Mouse (Mus musculus) right cerebral cortex, postnatal 10 days (tissue): ENCODE measurements around the gene Nans.

Experiments used
- DNase-seq, 2 experiments: peaks; one replicate each; pipeline ENCODE4 v3.0.0; 2021; ENCODE audit warnings: low spot score in 2 of 2

Nans gene

DNA sequence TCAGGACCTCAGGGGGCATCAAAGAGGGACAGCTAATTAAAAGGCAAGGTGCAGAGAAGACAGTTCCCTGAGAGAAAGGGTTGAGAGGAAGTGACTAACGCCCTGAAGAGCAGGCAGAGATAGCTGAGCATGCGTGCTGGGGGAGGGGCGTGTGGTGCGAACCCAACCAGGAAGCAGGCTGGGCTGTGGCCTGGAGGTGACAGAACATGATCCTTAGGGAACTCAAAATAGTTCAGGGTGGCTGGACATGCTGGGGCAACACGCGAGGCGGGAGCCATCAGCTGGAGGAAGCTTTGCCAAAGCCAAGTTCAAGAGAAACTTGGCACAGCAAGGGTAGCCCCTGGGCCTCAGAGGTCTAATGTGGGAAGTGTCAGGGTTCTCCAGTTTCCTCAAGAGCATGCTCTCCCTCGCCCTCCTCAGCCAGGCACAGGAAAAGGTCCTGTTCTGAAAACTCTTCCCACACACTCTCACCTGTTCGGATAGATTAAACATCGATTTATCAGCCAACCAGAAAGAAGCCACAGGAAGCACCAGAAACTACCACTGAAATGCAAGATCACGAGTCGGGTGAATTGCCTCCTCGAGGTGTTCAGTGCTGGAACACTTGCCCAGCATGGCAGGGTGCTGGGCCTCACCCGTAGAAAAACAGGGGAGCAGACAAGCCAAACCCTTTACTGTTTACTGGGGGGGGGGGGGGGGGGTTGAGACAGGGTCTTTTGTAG is 3.2 kb upstream of the Nans start:
- DNase-seq: peak; percentile 70 to 74

DNA sequence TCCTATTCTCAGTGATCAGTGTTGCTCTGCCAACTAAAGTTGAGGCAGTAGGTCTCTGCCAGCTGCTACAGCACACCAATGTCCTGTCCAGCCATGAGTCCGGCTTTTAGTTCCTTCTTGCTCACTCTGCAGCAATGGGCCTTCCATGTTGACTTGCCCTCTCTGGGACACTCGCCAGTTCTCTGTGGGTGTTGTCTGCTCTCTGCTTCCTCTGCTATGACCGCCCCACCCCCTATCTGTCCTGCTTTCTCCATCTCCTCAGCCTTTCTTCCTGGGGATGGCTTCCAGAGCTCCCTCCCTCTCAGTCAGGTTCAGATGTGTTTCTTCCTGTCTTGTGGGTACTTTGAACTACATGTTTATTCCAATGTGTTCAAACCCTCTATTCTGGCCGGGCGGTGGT is 1.7 kb upstream of the Nans start:
- peak; percentile 77 for DNase-seq

DNA sequence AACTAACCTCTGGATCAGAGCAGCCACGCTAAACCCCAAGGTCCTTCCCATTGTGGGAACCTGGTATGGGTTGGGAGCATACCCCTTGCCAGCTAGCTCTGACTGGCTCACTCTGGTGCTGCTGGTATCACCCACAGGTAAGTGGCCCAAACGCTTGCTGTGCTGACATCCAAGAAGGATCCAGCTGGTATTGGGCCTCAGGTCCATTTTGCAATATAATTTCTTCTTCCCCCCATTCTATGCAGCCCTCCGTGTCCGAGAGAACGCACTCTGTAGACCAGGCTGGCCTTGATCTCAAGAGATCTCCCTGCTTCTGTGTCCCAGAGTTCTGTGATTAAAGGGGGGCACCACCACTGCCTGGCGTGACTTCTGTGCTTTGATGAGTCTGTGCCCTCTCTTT is 4.0 kb downstream of the Nans start:
- DNase-seq: no peak

DNA sequence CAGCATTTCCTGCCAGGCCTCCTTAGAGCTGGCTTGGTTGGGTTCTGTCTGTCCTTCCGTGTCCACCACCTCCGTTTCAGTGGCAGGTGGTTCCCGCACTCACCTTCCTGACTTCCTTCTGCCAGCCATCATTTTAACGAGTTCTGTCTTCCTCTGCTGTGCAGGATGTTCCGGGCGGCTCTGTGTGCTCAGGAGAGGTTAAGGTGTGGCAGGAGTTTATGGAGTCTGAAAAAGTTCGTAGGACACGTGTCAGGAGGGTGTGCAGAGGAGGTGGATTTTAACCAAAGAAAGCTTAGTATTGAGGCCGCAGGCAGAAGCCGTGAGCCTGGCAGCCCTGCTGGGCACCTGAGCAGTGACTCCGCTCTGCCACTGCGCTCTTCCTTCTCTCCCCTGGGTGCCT is 6.5 kb downstream of the Nans start:
- DNase-seq: no peak

DNA sequence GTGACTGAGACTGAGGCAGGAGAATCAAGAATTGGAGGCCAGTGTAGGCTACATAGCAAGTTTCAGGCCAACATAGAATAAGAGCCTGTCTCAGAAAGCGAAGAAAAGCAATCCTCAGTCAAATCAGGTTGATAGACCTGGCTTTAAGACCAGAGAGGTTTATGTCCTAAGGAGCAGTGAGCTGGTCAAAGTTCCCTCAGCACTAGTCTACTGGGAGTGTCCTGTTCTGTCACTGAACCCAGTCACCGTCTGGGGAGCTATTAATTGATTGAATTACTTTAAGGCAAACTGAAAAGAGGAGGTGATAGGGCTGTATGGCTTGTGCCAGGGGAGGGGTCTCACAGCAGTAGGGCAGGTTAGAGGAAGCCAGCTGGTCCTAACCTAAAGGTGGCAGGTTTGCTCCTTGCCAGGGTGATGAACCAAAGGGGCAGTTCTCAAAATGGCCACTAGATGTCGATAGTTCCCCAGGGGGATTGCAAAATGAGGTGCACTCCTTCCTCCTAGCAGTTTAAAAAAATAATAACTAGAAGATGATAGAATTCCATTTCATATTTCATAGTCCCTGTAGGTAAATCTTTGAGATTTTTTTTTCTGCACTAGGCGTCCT is 8.3 kb downstream of the Nans start:
- DNase-seq: peak in 1 of 2 experiments; percentile 70

DNA sequence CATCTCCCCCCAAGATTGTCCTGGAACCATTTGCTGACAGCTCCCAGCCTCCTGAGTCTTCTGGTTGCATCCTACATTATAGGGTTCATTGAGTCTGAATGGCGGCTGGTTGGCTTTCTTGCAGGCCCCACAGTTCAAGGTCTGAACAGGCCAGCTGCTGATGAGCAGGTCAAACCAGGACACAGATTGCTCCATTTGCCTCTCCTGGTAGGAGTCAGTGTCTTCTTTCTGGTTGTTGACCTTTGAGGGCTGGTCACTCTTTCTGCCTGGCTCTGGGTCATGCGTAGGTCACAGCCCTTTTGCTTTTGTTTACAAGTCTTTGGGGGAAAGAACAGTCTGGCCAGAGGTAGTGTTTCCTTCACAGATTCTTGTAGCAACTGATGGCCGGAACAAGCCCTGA is 9.5 kb downstream of the Nans start:
- DNase-seq: no peak

DNA sequence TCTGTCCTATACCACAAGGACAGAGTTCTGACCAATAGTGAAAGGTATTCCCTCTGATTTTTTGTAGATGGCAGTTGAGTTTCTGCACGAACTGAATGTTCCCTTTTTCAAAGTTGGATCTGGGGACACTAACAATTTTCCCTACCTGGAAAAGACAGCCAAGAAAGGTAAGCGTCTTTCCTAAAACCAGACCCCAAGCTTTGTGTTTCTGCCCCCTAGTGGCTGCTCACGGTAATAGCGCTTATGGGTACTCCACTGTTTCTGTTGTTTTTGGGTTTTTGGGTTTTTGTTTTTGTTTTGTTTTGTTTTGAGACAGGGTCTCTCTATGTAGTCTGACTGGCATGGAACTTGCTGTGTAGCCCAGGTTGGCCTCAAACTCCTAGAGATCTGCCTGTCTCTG is 9.9 kb downstream of the Nans start:
- DNase-seq: peak in 1 of 2 experiments; percentile 50

DNA sequence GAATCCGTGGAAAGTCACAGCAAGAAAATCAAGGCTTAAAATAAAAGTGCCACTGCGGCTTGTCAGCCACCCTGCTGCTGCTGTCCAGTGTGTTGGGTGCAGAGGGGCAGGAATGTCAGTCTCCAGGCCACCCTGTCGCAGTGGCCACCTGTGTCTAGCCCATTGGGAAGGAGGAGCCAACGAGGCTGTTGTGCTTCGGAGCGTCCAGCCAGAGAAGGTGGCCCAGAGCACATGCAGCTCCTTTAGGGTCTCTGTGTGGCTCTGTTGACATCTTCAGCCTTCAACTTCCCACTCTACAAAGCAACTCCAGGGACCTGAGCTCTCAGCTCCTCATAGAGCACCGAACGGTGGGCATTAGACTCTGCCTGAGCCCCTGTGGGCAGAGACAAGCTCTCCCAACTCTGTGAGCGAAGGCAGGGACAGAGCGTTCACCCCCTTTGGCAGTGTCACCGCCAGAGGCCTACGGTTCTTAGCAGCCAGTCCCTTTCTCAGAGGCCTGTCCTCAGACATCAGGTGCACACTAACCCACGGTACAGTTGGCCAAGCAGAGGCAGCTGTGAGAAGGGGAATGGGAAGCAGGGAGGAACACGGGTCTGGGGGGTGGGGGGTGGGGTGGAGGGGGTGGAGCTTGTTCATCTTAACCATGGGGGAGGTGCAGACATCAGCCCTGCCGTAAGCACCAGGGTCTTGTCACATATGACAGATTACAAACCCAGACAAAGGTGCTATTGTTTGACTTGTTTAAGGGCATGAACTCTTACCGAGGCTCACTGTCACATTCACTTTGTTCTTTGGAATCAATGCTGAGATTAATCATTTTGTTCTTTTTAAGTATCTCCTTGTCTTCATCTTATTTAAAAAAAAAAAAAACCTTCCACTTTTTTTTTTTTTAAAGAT is 13.8 kb downstream of the Nans start:
- no peak for DNase-seq

DNA sequence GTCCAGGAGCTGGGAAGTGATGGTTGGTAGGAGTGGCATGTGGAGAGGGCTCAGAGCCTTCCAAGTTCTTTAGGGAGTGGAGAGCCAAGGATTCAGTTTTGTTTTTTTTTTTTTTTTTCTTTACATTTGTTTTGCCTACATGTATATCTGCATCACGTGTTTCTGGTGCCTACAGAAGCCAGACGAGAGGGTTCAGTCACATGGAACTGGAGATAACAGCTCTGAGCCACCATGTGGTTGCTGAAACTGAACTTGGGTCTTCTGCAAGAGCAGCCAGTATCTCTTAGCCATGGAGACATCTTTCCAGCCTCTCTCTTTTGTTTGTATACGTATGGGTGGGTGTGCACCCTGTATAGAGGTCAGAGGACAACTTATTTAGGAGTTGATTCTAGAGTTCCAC is 14.8 kb downstream of the Nans start:
- DNase-seq: no peak

DNA sequence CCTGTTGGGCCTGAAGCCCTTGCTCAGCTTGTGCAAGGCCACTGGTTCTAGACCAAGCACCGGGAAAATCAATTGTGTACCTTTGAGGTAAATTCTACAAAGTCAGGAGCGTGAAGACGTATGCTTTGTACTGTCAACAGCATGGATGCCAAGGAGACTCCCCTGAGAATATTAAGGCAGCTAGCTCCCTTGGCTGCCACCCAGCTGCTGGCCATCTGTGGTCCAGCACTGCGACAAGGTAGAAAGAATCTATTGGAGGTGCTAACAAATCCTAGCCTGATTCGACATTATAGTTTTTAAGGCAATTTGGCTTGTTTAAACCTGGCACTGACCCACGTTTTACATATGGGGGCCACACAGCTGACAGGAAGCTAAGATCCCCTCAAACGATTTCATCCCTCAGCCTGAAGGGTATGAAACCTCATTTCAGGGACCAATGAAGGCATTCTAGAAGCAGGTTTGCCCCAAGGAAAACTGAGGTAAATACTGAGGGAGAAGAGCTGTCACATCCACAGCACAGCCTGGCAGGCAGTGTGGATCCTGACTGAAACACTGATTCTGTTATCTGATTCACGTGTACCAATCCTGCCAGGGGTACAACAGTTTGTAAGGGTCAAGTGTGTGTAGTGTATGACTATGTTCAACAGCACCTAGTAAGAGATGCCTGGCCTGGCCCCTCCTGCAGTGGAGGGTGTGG is 16.5 kb downstream of the Nans start:
- no peak for DNase-seq

DNA sequence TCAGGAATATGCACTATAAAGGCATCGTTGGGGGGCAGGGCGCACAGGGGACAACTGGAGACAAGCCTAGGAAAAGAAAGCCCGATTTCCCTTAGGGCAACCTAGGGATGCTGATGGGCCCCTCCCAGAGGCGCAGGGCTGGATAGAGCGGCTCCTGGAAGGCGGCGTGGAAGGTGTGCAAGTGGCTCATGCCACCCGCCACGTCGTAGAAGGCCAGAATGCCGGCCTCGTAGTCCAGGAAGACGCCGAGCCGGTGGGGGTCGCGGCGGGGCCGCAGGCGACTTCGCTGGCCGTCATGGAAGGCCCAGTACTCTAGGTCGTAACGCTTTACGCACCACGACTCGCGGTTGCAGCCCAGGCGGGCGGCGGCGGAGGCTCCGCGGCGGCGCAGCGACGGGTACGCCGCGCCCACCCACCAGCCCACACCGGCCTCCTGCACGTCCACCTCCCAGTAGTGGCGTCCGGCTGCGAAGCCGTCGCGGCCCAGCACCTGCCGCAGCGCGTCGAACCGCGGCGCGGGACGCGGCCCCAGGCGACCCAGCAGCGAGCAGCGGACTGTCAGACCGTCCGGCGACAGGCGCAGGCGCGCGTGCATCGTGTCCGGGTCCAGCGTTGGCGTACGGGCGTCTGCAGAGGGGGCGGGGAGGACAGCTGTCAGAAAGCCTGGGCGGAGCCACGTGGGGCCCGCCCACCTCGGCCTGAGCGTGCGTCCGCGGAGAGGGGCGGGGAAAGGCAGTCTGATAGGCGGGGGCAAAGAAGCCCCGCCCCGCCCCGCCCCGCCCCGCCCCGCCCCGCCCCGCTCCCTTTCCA is 18.0 kb downstream of the Nans start:
- DNase-seq: peak; percentile 97

DNA sequence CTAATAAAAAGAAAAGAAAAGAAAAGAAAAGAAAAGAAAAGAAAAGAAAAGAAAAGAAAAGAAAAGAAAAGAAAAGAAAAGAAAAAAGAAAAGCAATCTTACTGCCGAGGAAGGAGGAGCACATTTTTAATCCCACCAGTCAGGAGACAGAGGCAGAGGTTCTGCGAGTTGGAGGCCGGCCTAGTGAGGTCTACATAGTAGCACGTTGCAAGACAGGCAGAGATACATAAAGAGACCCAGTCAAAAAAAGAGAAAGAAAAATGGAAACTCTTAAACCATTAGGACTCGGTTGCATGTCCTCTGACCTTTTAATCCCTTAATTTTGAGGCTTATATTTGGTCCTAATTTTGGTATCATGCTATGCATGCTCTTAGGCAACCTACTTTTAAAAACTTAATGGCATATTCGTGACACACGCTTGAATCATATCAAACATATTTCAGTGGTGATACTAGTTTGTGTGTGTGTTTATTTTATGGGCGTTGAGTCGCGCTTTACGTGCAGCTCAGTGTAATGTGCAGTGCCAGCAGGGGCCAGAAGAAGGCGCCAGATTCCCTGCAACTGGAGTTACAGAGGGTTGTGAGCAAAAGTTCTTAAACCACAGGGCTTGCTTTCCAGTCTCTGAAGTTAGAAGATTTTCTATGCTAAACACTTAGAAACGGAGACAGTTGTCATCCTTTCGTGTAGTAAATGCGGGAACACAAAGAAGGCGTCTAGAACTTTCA is 18.9 kb downstream of the Nans start:
- peak; percentile 75 to 82 for DNase-seq

DNA sequence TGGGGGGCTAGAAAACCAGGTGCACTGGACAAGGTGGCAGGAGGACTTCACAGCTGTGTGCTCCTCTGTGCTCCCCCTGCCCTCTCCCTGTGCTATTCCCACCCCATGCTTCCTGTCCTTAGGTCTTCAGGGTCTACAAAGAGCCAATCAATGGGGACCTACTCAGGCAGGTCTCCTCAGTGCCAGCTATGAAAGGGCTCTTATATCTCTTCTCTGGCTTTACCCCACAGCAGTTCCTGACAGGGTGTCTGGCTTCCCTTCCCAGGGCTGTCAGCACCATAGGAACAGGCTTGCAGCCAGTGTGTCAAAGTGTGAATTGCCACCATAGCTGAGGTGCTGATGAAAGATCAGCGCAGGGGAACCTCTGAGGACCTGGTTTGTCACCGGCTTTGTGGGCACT is 31.4 kb downstream of the Nans start:
- DNase-seq: no peak

DNA sequence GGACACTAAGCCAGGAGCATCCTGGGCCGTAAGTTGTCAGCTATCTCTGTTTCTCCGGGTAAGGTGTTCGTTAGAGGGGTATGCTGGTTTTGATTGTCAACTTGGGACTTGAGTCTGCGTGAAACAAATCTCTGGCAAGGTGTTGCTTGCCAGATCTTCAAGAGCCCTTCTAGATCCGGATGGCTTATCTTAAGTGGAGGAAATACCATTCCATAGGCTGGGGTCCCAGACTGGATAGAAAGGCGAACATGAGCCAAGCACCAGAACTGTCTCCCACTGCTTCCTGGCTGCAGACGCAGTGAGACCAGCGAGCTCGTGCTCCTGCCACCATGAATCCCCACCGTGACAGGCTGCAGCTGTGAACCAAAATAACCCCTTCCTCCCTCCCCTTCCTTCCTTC is 32.4 kb downstream of the Nans start:
- no peak for DNase-seq

DNA sequence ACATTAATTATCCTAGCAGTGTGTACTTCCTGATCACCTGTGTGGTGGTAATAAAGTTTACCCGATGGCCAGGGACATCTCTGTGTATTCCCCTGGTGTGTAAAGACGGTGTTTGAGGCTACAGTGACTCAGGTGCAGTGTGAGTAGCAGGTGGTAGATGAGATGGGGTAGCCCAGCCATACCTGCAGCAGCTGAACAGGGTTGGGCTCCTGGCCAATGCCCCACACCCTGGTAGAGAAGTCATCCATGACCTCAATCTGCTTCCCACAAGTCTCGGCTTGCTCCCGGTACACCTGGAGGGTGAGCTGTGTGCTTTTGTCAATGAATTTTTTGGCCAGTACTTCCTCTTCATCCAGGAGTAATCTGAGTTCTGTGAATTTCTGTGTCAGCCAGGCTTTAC is 34.3 kb downstream of the Nans start:
- no peak for DNase-seq

DNA sequence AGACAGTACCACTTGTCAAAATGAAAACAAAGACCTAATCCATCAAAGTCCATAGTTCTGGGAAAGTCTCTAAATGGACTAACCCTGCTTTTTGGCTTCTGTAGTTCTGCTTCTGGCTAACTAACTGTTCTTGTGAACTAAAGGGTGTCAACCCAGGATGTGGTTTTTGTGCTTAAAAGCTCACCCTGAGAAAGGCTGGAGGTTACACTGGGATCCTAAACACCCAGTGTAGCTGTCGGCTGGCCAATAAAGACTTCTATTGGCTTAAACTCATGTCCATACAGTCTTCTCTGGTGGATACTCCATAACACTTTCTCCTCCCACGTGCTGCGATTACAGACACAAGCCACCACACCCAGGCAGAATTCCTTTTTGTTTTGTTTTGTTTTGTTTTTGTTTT is 37.2 kb downstream of the Nans start:
- DNase-seq: no peak

DNA sequence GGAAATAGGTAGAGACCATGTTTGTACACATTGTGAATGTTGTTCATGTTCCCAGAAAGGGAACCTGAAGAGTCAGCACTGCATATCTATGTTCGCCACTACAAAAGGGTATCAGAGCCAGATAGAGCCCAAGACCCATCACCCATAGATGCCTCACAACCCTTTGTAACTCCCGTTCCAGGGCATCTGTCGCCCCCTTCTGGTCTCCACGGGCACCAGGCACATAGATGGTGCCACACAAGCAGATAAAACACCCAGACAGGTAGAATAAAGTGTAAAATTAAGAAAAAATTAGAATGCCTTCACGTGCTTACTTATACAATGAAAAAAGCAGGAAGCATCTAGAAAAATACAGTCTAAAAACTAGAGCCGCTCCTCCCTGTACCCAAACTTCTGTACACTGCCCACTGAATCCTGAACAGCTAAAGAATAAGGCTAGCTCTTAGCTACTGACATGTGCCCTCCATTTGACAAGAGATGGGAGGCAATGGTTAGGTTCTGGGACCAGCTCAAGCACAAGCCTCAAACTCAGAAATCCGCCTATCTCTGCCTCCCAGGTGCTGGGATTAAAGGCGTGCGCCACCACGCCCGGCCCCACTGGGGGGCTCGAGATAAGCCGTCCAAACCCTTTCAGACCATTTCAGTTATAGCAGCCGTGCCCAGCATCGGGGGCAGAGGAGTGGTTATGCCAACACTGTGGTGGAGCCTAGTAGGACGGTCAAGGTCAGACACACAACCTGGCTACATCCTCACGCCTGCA is 37.9 kb downstream of the Nans start:
- no peak for DNase-seq

DNA sequence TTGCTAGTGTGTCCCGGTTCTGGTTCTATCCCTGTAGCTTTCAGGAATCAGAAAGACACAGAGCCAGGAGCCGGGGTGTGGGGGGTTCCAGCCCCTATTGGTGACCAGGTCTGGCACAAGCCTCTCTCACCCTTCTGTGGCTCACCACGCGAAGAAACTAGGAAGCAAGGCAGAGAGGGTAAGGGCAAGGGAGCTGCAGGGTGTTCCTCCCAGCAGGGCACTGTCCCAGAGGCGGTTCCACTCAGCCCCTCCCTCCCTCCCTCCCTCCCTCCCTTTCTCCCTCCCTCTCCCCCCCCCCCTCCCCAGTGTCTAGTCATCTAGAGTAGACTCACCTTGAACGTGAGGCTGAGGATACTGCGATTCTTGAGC is 38.5 kb downstream of the Nans start:
- DNase-seq: no peak

DNA sequence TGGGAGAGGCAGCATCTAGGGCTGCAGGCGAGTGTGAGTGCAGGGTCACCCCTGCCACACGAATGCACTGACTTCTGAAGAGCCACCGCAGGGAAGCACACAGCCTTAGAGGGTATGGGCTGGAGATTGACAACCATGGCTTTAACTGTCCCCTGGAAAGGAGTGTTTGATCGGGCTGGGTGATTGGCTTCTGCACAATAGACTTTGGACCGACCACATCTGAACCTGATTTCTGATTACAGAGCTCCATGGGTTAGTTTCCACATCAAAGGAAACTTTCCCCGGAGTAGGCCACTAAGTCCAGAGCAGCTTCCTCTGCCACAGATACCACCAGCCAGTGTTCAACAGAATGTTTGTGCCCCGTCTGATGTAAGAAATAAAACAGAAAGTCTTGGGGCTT is 40.7 kb downstream of the Nans start:
- no peak for DNase-seq

DNA sequence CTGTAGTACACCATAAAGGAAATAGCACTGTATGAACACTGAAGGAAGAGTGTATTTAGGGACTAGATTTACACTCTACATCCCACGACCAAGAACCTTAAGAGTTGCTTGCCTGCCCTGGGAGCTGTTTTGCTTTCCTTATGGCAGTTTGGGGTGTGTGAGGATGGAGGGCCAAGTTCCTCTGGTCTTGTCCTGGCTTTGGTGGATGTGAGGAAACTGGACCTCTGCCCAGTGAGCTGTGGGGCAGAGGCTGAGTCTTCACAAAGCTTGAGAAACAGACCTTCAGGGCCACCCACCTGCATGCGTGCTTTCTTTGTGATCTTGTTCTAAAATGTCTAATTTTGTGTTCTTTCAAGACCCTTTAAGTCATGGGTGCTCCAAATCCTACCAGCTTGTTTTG is 43.5 kb downstream of the Nans start:
- DNase-seq: no peak
